18 mouse cellular contexts compared by ENCODE assay signal in the genomic region with DNA sequence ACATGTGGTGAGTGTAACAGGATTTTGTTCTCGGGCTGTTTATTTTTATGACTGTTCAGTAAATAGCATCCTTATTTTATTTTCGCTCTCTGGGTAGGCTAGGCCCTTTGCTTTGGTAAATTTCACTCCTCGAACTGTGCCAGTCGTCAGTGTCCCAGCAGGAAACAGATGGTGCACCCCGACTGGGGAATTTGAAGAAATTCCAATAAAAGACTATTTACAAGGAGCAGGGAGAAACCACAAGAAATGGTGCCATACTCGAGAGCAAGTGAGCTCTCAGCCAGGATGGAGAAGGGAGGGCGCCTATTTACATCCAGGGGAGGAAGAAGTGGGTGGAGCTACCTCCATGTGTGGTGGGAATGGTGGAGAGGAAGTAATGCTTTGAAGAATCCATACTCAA.
DNase-seq lines count a peak whose midpoint lies in the region; ATAC-seq lines count a peak whose summit lies in the region.
"Had no signal": no experiment of that assay in that cellular context is flagged by ENCODE, and none has a peak within 500 bp of the region (broad histone marks: within the 10 kb centered on the region; RNA-seq: fewer than 3 reads in every experiment).

No protein-coding gene starts in this region.

- WGBS in forebrain, embryonic 14.5 days, result 72% methylated on average over 7 of the region's 7 CpGs
- 88% methylated on average over 7 of the region's 7 CpGs for WGBS in forebrain, embryonic 10.5 days

- no peaks in the 10 kb centered on the region for H3K27me3 ChIP-seq in forebrain, embryonic 14.5 days (replicated peaks; ENCODE audit: control insufficient read depth, insufficient read depth, low read length)
- no peaks in the 10 kb centered on the region for H3K27me3 ChIP-seq in forebrain, embryonic 10.5 days (ENCODE audit: poor library complexity, severe bottlenecking)
- H3K27me3 ChIP-seq: embryonic facial prominence, embryonic 12.5 days; heart, embryonic 12.5 days; hindbrain, embryonic 12.5 days; limb, embryonic 12.5 days; midbrain, embryonic 13.5 days had no signal

- no peak overlapping the region for H3K4me3 ChIP-seq in forebrain, embryonic 14.5 days (ENCODE audit: low read depth, low read length)
- H3K4me3 ChIP-seq in forebrain, embryonic 10.5 days, result no peak overlapping the region
- H3K4me3 ChIP-seq: embryonic facial prominence, embryonic 12.5 days; heart, embryonic 12.5 days; hindbrain, embryonic 12.5 days; limb, embryonic 12.5 days; midbrain, embryonic 13.5 days had no signal

- H3K4me2 ChIP-seq in forebrain, embryonic 14.5 days (ENCODE audit: low read length), result no peak overlapping the region
- H3K4me2 ChIP-seq: embryonic facial prominence, embryonic 12.5 days; heart, embryonic 12.5 days; hindbrain, embryonic 12.5 days; limb, embryonic 12.5 days; midbrain, embryonic 13.5 days had no signal

- intact Hi-C loops in left cerebral cortex, postnatal 25 days (cut with DNase I), result no loop called here

- no peak overlapping the region; the same call in 1 of the 2 replicates for H3K27ac ChIP-seq in forebrain, embryonic 14.5 days (ENCODE audit: low read depth, low read length)
- no peak overlapping the region for H3K27ac ChIP-seq in forebrain, embryonic 10.5 days
- H3K27ac ChIP-seq: embryonic facial prominence, embryonic 12.5 days; hindbrain, embryonic 12.5 days; limb, embryonic 12.5 days; midbrain, embryonic 13.5 days had no signal

- no peaks in the 10 kb centered on the region for H3K4me1 ChIP-seq in forebrain, embryonic 14.5 days (ENCODE audit: control insufficient read depth, insufficient read depth, low read length)
- no peaks in the 10 kb centered on the region for H3K4me1 ChIP-seq in forebrain, embryonic 10.5 days
- H3K4me1 ChIP-seq: embryonic facial prominence, embryonic 12.5 days; hindbrain, embryonic 12.5 days had no signal

- ATAC-seq in forebrain, embryonic 14.5 days, result peak; percentile 60; the same call in 1 of the 2 replicates
- ATAC-seq: midbrain, embryonic 13.5 days; Patski had no signal

- H3K36me3 ChIP-seq in forebrain, embryonic 14.5 days (ENCODE audit: control insufficient read depth, insufficient read depth, low read length), result no peaks in the 10 kb centered on the region
- H3K36me3 ChIP-seq in forebrain, embryonic 10.5 days (replicated peaks), result no peaks in the 10 kb centered on the region
- H3K36me3 ChIP-seq: embryonic facial prominence, embryonic 12.5 days; heart, embryonic 12.5 days; hindbrain, embryonic 12.5 days; limb, embryonic 12.5 days; midbrain, embryonic 13.5 days had no signal

- no peak overlapping the region for H3K9ac ChIP-seq in forebrain, embryonic 14.5 days (ENCODE audit: low read length)
- H3K9ac ChIP-seq: embryonic facial prominence, embryonic 12.5 days; heart, embryonic 12.5 days; hindbrain, embryonic 12.5 days; limb, embryonic 12.5 days; midbrain, embryonic 13.5 days had no signal

- peak; percentile 65 for DNase-seq in forebrain, embryonic 14.5 days (ENCODE audit: low spot score)
- DNase-seq in forebrain, embryonic 10.5 days (ENCODE audit: extremely low spot score, low spot score), result no peak
- DNase-seq in left cerebral cortex, postnatal 25 days (ENCODE audit: low spot score in 2 of 2), result peak; percentile 6 to 42
- DNase-seq in left cerebral cortex, adult 11 months (ENCODE audit: low spot score), result no peak
- DNase-seq in cerebellum, adult 11 months, result peak; percentile 75
- peak; percentile 68 to 82 for DNase-seq in cerebellum, postnatal 36 days
- DNase-seq in kidney, postnatal 36 days, result no peak
- no peak for DNase-seq in adrenal gland, adult 2 months
- DNase-seq: gastrocnemius, postnatal 36 days; kidney, adult 18-20 months; kidney, postnatal 25 days; spleen, adult 18-20 months had no signal

- H3K9me3 ChIP-seq in forebrain, embryonic 14.5 days (replicated peaks; ENCODE audit: control insufficient read depth, low read length), result 0 out of 2 replicates have a peak, but pooled peaks cover 3% of the 10 kb centered on the region
- peaks cover 13% of the 10 kb centered on the region; the same call in 1 of the 2 replicates for H3K9me3 ChIP-seq in forebrain, embryonic 10.5 days

Comparison
In these comparisons a context has a peak if more than half of its experiments do, and no peak if none do; other contexts are left out.
1. DNase-seq: peak in forebrain, embryonic 14.5 days (single experiment), left cerebral cortex, postnatal 25 days (2 of 2), cerebellum, adult 11 months (single experiment) and cerebellum, postnatal 36 days (2 of 2); none in forebrain, embryonic 10.5 days (single experiment), left cerebral cortex, adult 11 months (single experiment), kidney, postnatal 36 days (0 of 2) and adrenal gland, adult 2 months (single experiment).